Mouse (Mus musculus): ENCODE results near the gene C2cd2l. TPM values are rescaled to one million over a fixed set of nuclear protein-coding genes. Genes with fewer than 3 reads are reported as not detected.
A peak's percentile ranks its signal among the peaks of the same experiment; 100 is the strongest.

Gene C2cd2l
- total and polyA plus RNA-seq, 3 experiments: 4.7 to 10.9 TPM; not detected in 1

DNA sequence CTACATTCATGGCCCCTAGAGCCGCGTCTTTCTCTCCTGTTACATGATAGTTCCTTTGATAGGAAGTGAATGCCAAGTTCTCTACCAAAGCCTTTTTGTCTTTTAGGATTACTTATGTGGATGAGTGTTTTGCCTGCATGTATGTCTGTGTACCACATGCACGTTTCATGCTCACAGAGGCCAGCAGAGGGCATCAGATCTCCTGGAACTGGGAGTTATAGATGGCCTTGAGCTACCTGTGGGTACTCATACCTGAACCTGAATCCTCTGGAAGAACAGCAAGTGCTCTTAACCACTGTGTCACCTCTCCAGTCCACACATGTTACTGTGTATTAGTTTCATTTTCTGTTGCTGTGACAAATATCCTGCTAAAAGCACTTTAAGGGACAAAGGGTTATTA lies 27.6 kb downstream of the C2cd2l start (continued):
- TF ChIP-seq ZKSCAN1 (IDR thresholded peaks at IDR 0.05; ENCODE audit: low read depth, low read length) (no peak), GATA1 (IDR thresholded peaks at IDR 0.05; ENCODE audit: low read depth, low read length) (no peak), USF1 (IDR thresholded peaks at IDR 0.05; ENCODE audit: low read depth, low read length) (0 out of 2 replicates have a peak, but pooled peaks have one; percentile 6), GABPA (IDR thresholded peaks at IDR 0.05; ENCODE audit: low read depth, low read length) (no peak)

DNA sequence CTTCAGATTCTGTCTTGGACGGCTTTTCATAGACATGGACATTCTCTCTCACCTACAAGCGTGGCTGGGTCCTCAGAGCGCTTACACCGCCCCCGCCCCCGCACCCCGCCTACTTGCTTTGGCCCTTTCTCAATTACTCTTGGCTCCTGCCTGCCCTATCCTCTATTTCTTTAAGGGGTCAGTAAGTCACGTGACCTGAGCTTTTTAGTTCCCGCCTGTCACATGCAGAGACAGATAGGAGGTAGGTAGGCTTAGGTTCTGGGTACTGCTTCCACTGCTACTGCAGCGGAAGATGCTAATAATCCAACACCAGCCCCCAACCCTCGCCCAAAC lies 31.2 kb downstream of the C2cd2l start:
- peak overlapping the region; percentile 95 for H3K27ac ChIP-seq (ENCODE audit: control insufficient read depth, low read depth, low read length)
- H3K9me3 ChIP-seq (replicated peaks; ENCODE audit: insufficient read depth, low read length): no peaks in the 10 kb centered on the region
- H3K79me2 ChIP-seq (ENCODE audit: control insufficient read depth, insufficient read depth, low read length, poor library complexity): peaks cover 8% of the 10 kb centered on the region; the same call in 1 of the 2 replicates
- no peaks in the 10 kb centered on the region for H3K27me3 ChIP-seq (ENCODE audit: control insufficient read depth in 1 of 2, insufficient read depth in 2 of 2, low read length in 2 of 2)
- H3K9ac ChIP-seq (ENCODE audit: control insufficient read depth, low read depth, low read length, poor library complexity, severe bottlenecking): peak overlapping the region; percentile 50
- peak overlapping the region; percentile 47 to 70; a peak in 3 of 4 replicates for H3K4me3 ChIP-seq (ENCODE audit: control insufficient read depth in 1 of 2, insufficient read depth in 1 of 2, low read depth in 2 of 2, low read length in 2 of 2)
- H3K4me1 ChIP-seq (ENCODE audit: control insufficient read depth in 1 of 2, insufficient read depth in 2 of 2, low read length in 2 of 2): peaks cover 8 to 22% of the 10 kb centered on the region in 2 experiments
- TF ChIP-seq E2F4 (IDR thresholded peaks at IDR 0.05; ENCODE audit: borderline replicate concordance, low read depth, low read length): 0 out of 2 replicates have a peak, but pooled peaks have one; percentile 33
- TF ChIP-seq ETS1 (IDR thresholded peaks at IDR 0.05; ENCODE audit: low read depth, low read length): 0 out of 2 replicates have a peak, but pooled peaks have one; percentile 21
- TF ChIP-seq HCFC1 (IDR thresholded peaks at IDR 0.05; ENCODE audit: low read depth, low read length): 0 out of 2 replicates have a peak, but pooled peaks have one; percentile 29
- TF ChIP-seq TCF12 (IDR thresholded peaks at IDR 0.05; ENCODE audit: low read depth, low read length): no peak
- TF ChIP-seq BHLHE40 (IDR thresholded peaks at IDR 0.05; ENCODE audit: borderline replicate concordance, low read depth, low read length): peak; percentile 88
- peak; percentile 87 for TF ChIP-seq MAX (IDR thresholded peaks at IDR 0.05; ENCODE audit: low read length)
- no peak for TF ChIP-seq POLR2AphosphoS5 (IDR thresholded peaks at IDR 0.05; ENCODE audit: borderline replicate concordance, low read depth, low read length)
- no peak for TF ChIP-seq EP300 (IDR thresholded peaks at IDR 0.05; ENCODE audit: low read depth in 1 of 2, low read length in 2 of 2)
- no peak for TF ChIP-seq RAD21 (IDR thresholded peaks at IDR 0.05; ENCODE audit: low read depth, low read length)
- TF ChIP-seq ZMIZ1 (IDR thresholded peaks at IDR 0.05; ENCODE audit: low read depth, low read length): 0 out of 2 replicates have a peak, but pooled peaks have one; percentile 41
- 0 out of 2 replicates have a peak, but pooled peaks have one; percentile 3 for TF ChIP-seq TBP (IDR thresholded peaks at IDR 0.05; ENCODE audit: low read depth, low read length)
- peak; percentile 67 for TF ChIP-seq POLR2AphosphoS2 (IDR thresholded peaks at IDR 0.05; ENCODE audit: low read length)
- TF ChIP-seq MAZ (IDR thresholded peaks at IDR 0.05; ENCODE audit: low read depth, low read length): 0 out of 2 replicates have a peak, but pooled peaks have one; percentile 23
- no peak for TF ChIP-seq GABPA (IDR thresholded peaks at IDR 0.05; ENCODE audit: low read depth, low read length)
- TF ChIP-seq SIN3A (IDR thresholded peaks at IDR 0.05; ENCODE audit: low read length): no peak
- TF ChIP-seq USF2 (IDR thresholded peaks at IDR 0.05; ENCODE audit: borderline replicate concordance in 1 of 2, insufficient read depth in 1 of 2, low read depth in 1 of 2, low read length in 2 of 2): peak; percentile 84 to 86
- TF ChIP-seq USF1 (IDR thresholded peaks at IDR 0.05; ENCODE audit: low read depth, low read length): peak; percentile 96
- no peak for TF ChIP-seq UBTF (IDR thresholded peaks at IDR 0.05; ENCODE audit: borderline replicate concordance, insufficient read depth, low read depth, low read length)
- H3K36me3 ChIP-seq (ENCODE audit: control insufficient read depth in 1 of 2, insufficient read depth in 2 of 2, low read length in 2 of 2): peaks cover 4 to 11% of the 10 kb centered on the region in 2 experiments
- DNase-seq (ENCODE audit: low read depth, low spot score): peak; percentile 74

Data from MEL (cell line).